Mouse (Mus musculus) thymus, postnatal 36 days (tissue): Measurements from ENCODE around the gene Erc1.
"Not testable (repeated sequence)": the region's sequence is repeated elsewhere in the genome, so short reads cannot be mapped to it uniquely, and the experiment has no call there.

Experiments used
- DNase-seq, 2 experiments: peaks; one replicate each; pipeline ENCODE4 v3.0.0; 2022; ENCODE audit warnings: mixed read lengths in 2 of 2

The Erc1 gene

DNA sequence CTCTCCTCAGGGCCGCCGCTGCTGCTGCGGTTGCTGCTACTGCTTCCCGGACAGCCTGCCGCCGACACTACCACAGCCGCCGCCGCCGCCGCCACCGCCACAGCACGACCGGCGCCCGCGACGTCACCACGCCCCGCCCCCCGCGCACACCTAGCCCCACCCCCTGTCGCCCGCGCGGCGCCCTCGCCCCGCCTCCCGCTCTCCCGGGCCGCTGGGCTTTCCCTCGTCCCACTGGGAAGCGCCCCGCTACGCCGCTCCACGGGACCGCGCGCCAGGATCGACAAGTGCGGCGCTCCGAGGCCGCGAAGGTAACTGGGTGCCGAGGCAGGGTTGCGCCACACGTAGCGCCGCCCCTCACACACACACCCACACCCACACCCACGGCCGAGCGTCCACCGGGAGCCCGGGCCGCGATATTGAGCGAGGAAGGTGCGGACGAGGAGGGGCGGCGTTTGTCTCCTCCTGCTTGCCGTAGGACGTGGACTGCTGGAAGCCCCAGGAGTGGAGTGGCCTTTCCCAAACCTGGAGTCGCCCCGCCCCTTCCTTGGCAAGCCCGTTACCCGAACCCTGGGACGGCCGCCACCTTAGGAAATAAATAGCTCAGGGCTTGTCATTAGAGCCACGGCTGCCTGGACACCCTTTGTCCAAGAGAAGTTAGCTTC is at the start of gene Erc1:
Gene Erc1, minus strand, starts transcription at position 134 of the 662 bp plus-strand sequence.
- DNase-seq, result peak; percentile 89 to 90

DNA sequence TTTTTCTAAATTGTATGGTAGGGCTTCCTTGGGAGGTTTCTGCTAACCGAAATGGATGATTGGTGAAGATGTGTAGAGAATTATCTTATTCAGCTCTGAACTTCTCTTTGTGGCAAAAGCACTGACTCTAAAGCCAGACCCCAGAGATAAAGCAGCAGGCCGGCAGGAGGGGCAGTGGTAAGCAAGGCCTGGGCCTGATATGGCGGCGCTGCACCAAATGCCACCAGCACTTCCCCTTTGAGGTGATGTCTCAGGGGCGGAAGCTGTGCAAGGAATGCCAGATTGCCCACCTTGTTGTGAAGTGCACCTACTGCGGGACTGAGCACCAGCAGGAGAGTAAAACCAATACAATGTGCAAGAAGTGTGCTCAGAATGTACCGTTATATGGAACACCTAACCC is 44.7 kb upstream of the Erc1 start:
- DNase-seq, result no peak

DNA sequence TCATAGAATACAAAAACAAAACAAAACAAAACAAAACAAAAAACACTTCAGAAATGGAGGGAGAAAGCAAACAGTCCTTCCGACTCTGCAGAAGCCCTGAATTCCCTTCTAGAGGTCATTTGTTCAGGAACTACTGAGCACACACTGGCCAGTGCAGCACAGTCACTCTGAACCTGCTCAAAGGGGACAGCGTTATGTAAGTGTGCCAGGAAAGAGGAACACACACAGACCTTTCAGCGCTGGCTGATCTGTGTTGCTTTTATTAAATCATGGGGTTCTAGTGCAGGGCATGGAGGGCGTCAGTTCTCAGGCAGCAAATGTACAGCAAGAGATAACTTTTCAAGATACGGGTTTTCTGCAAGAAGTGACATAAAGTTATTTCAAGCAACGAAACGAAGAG is 35.2 kb upstream of the Erc1 start:
- no peak for DNase-seq

DNA sequence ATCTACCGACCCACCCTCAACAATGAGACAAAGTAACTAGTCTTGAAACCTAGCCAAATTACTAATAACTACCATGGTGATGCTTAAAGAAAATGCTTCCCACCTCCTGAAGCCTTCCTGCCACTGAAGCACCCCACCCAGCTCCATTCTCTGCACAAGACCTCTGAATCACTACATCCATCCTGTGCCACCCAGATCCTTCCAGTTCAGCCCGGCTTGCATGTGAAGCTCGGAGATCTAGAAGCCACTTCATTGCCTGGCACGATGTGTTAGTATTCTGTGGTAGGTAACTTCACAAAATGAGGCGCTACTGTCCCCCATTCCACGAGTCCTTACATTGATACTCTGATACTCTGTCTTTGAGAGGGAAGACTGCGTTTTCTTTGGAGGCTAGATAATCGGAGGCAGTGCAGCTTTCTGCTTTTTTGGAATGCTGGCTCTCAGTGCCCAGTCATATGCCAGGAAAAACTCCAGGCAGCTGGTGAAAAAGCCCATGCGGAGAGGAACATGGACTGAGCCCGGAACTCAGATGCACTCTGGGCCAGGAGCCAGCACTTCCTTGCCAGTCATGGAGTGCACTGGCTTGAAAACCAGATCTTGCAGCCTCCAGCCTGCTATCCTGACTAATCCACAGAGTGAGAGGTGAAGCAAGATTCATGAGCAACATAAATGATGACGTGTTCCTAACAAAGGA is 16.5 kb upstream of the Erc1 start:
- no peak for DNase-seq

DNA sequence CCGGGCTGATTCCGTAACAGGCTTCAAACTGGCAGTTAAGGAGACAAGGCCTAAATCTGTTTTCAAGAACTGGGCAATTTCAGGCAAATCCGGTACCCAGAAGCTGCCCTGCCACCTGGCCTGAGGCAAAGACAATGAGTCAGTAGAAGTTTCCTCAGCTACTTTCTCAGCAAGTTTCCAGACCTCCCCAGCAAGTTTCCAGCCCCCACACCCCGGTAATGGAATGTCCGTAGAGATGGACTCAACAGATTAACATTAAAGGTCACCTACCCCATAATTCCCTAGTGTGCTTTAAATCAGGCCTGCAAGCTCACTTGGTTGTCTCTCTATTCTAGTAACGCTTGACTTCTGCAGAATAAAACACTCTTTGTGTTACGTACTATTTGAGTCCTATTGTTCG is 13.6 kb upstream of the Erc1 start:
- DNase-seq, result no peak

- no peak for DNase-seq
These were observed 12.3 kb upstream of the Erc1 start for GRCm38 (mm10) chr6:119860236-119860635.

DNA sequence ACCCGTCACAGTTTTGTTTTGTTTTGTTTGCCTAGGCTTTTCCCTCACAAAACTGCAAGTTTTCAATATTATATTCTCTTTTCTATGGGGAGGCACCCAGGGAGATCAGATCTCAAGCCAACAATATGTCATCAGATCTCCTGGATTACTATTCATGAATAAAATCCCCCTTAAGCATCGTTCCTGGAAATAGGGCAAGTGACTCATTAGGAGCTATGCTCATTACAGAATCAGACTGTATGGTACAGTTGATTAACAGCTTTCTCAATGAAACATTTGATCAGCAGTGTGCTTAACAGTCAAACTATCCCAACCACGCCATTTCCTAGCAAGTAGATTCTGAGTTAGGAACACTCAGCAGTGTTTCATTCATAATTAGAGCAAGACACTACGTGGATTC is 7.5 kb upstream of the Erc1 start:
- DNase-seq, result no peak

DNA sequence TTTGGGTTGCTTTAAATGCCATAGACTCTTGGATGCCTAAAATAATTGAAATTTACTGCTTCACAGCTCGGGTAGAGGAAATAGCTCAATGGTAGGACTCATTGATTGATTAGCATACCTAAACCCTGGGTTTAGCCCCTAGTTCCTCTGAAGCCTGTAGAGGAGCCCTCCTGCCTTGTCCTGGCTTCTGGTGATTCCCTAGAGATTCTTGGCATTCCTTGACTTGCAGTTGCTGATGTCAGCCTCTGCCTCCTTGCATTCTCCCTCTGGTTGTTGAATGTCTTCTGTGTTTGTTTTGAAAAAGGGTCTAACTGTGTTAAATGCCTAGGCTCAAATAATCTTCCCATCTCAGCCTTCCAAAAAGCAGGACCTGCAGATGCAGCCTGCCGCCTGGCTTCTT is 6.2 kb upstream of the Erc1 start:
- no peak for DNase-seq

DNA sequence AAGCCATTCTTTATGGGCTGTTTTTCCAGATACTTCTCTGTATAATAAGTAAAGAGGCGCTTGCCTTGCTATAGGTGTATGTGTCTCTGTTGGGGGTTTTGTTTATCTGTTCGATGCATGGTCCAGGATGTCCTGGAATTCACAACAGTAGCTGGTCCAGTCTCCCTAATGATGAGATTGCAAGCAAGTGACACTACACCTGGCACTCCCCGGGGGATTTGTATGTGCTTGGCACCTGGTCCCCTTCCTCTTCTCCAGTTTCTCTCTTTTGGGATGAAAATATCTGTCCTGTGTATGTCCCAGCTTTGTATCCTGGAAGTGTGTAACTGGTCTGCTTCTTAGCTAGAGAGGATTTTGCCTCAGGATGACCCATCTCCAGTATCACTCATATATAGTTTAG is 1.9 kb upstream of the Erc1 start:
- DNase-seq, result no peak

- no peak for DNase-seq
These were observed 1.4 kb upstream of the Erc1 start for GRCm38 (mm10) chr6:119849348-119849709.

GRCm38 (mm10) chr6:119848696-119849347 is 855 bp upstream of the Erc1 start:
- DNase-seq, result no peak

DNA sequence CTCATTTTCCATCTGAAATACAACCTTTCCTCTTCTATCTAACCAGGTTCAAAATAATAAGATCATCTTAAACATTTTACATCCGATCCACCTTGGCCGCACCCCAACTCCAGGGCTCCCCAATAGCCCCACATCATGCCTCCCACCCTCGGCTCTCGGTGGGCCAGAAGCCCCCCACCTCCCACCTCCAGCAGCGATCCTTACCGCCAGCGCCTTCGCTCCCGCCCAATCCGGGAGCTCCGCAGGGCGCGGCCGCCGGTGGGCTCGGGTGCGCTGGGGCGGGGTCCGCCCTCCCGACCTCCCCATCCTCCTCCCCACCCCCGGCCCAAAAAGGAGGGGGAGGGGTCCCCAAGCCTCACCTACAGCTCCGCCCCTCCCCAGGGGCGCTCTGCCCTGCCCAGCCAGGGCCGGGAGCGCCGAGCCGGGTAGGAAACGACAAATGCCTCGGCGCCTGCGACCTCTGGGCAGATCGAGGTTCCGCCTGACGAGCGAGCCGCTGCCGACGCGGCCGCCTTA is 391 bp downstream of the Erc1 start:
- DNase-seq, result no peak

- DNase-seq, result no peak
These were observed 1.0 kb downstream of the Erc1 start for GRCm38 (mm10) chr6:119846751-119847517.

- DNase-seq, result no peak
These were observed 18.0 kb downstream of the Erc1 start for GRCm38 (mm10) chr6:119829951-119830350.

DNA sequence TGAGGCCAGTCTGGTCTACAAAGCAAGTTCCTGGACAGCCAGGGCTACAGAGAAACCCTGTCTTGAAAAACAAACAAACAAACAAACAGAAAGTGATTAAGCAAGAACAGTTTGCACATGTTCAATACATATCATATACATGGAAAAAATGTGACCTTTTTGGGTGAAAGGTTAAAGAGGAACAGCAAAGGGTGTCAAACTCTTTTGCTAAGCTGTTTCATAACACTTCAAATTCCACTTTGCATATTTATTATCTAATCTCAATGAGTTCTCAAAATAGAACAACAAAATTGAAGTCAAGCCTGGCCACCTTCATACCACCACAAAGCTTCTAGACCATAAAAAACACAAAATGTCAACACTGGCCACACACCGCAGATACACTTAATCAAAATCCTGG is 19.8 kb downstream of the Erc1 start:
- no peak for DNase-seq

DNA sequence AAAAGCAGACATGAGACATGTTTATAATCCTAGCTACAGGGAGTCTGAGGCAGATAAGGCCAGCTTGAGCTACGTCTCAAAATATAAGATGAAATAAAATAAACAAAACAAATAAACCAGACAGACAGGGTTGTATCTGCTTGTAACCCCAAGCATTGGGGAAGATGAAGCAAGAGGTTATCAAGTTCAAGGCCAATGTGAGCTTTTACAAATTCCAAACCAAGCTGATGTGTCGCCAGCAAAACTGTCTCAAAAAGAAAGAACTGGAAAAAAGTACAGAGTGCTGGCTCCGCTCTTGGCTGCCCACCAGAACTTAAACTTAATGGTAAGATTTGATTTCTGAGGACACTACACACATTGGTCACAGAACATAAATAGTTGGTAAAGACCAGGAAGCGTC is 21.3 kb downstream of the Erc1 start:
- no peak for DNase-seq

DNA sequence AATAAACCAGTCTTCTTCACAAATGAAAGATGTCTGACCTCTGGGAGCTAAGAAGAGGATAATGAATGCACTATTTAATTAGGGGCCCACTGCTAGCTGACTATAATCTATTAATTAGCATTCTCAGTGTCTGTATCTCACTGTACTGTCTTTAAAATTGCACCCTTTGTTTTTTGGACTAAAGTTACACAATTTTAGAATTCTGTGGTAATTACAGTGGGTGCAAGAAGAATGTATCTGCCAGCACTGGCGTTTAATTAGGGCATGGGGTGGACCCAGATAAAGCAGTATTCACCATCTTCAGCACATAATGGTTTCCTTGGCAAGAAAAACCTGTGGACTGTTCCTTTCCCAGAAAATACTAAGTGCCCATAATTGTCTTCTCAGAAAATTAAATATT is 25.8 kb downstream of the Erc1 start:
- no peak for DNase-seq

- no peak for DNase-seq
These were observed 26.8 kb downstream of the Erc1 start for GRCm38 (mm10) chr6:119821158-119821557.

GRCm38 (mm10) chr6:119818541-119818940 is 29.4 kb downstream of the Erc1 start:
- DNase-seq, result no peak

DNA sequence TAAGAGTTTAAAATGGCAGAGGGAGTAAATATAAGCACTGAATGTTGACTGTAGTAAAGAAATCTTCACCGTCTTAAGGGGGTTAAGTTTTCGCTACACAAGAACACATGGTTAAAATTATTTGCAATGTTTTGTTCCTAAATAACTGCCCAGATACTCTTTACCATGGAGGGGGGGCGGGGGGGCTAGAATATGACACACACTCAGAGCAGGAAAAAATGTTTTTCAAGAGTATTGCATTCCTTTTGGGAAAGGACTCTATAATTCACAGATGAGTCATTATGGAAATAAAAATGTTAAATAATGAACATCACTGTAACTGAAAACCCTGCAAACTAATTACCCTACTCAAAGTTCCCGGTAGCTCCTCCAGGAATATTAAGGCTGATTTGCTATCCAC is 32.5 kb downstream of the Erc1 start:
- DNase-seq, result no peak

DNA sequence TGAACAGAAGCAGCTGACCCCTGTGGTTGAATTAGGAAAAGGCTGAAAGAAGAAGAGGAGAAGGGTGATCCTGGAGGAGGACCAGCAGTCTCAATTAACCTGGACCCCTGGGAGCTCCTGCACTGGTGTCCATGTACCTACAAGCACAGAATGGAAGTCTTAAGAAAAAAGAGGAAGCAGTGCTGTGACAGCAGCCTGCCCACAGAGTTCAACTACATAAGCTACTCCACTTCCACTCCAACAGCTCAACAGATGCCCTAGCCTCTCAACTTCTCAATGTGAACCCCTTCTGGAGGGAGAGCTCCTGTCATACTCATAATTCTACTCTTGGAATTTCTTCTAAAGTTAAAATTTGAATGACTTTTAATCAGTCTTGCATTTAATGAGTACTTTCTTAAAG is 34.9 kb downstream of the Erc1 start:
- DNase-seq, result not testable (repeated sequence)

GRCm38 (mm10) chr6:119808726-119809505 is 39.1 kb downstream of the Erc1 start:
- DNase-seq, result no peak

DNA sequence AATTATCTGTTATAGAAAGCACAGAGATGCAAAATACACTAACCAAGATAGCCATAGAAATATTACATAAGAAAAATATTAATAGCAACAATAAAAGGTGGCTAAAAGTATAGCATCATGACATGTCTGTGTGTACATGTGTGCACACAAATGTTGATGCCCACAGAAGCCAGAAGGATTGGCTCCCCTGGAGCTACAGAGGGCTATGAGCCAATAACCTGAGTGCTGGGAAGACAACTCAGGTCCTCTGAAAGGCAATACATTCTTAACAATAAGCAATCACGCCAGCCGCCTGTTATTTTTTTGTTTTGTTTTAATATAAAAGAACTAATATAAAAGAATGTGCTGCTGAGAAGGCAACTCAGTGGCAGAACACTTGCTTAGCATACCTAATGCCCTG is 44.7 kb downstream of the Erc1 start:
- DNase-seq, result no peak
